Mouse (Mus musculus): ENCODE measurements around the gene Zbtb5. TPM values are rescaled to one million over a fixed set of nuclear protein-coding genes. Genes with fewer than 3 reads are reported as not detected.

Gene Zbtb5
- polyA plus RNA-seq (2014; fragmentation: Illumina TruSeq; extraction: RNeasy Lipid Tissue Mini Kit (QIAGEN cat#74804)) = 14.5 TPM

DNA sequence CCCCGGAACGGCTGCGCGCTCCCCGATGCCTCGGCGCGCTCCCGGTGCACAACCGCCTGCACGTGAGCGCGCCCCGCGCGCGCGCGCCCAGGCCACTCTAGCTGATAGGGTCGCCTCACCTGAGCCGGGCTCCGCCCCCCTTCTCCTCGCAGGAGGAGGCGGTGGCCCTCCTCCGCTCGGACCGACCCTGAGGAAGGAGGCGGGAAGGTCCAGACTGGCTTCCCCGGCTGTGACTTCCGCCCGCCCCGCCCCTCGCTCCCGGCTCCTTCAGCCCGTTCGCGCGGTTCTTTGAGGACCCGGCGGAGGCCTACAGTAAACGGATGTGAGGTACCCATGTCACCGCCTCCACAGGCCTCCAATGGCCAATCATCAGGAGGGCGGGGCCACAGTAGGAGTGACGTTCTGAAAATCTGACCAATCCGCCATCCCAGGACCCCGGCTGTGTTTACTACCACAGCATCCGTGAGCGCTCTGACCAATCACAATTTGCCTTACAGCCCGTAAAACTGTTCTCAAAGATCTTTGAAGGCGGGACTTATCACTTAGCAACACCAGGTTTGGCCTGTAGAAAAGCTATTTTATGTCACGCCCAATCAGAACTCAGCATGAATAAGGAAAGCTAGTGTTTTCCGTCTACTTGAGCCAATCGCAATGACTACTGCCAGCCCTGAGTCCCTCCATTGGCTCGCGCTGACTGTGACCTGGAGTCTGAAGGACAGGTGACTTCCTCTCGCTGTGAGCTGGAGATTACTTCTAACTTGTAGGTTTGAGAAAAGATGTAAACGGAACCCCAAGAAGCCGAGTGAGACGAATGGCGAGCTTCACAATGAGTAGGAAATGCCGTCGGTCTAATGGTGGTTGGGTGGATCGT lies at the start of gene Zbtb5:
TSS of gene Zbtb5 (minus strand) at position 308 of the 871 bp plus-strand sequence.

DNA sequence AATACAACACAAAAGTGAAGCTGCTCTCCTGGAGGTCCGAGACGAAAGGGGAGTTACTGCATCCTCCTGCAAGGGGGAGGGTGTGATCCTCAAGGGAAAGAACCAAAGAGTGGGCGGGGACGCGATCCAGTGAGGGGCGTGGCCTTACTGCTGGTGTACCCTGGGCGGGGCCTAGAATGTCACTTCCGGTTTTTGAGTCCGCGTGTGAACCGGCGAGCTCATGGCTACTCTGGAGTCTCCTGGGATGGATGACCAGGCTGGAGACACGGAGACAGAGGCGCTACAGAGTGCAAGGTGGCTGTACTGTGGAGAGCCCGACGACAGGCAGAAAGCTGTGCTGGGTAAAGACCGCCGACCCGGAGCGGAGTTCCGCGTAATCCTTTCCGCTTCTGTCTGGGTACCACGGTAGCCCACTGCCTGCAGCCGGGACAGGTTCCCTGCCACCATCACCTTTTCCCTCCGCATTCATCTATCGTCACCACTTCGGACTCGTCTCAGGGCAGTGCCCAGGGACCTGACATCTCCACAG lies 6.3 kb upstream of the Zbtb5 start, which contains the start of gene Polr1e:
TSS of gene Polr1e (plus strand) at position 132 of the 529 bp plus-strand sequence.

DNA sequence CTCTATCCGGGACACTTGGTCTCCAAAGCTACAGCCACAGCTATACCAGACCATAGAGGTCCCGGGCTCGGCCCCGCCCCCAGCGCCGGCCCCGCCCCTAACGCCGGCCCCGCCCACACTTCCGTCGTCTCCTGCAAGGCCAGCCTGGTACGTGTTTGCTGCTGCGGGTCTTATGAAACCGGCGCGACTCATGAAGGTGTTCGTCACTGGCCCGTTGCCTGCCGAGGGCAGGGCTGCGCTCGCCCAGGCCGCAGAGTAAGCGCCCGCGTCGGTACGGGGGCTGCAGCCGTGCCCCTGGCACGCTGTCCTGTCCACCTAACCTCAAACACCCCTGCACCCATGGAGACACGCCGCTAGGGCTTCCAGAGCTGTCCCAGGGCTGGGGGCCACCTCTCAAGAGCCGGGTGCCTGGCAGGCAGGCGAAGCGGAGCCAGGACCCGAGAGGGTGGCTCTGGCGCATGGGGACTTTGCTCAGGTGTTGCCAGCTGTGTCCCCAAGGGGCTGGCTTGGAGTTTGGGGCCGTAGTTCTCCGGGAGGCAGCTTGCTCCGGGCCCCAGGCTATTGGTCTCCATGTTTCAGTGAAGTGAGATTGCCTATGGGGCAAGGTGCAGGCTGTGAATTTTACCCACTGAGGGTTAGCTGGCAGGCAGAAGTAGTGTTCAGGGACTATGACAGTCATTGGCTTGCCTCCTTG lies 30.8 kb downstream of the Zbtb5 start, which contains the start of gene Grhpr:
TSS of gene Grhpr (plus strand) at position 116 of the 694 bp plus-strand sequence.

Other genes starting within 250 kb of the Zbtb5 start
- 3.2 TPM for gene Grhpr, start 31.0 kb downstream of the Zbtb5 start, polyA plus RNA-seq (2014; fragmentation: Illumina TruSeq; extraction: RNeasy Lipid Tissue Mini Kit (QIAGEN cat#74804))
- gene Polr1e, start 6.2 kb upstream of the Zbtb5 start, polyA plus RNA-seq (2014; fragmentation: Illumina TruSeq; extraction: RNeasy Lipid Tissue Mini Kit (QIAGEN cat#74804)) = 10.5 TPM
- gene Fbxo10, start 72.2 kb upstream of the Zbtb5 start, polyA plus RNA-seq (2014; fragmentation: Illumina TruSeq; extraction: RNeasy Lipid Tissue Mini Kit (QIAGEN cat#74804)) = 4.6 TPM
- 76.6 TPM for gene Tomm5, start 95.7 kb upstream of the Zbtb5 start, polyA plus RNA-seq (2014; fragmentation: Illumina TruSeq; extraction: RNeasy Lipid Tissue Mini Kit (QIAGEN cat#74804))
- 0.17 TPM for gene Frmpd1, start 172.5 kb upstream of the Zbtb5 start, polyA plus RNA-seq (2014; fragmentation: Illumina TruSeq; extraction: RNeasy Lipid Tissue Mini Kit (QIAGEN cat#74804))

Data from ovary, adult 10 weeks (tissue).